Mouse (Mus musculus) ovary, adult 18-20 months (tissue): ENCODE results near the gene Phlda3.

ENCODE experiments used
- DNase-seq: peaks from one replicate; pipeline ENCODE4 v3.0.0; 2022; ENCODE audit warnings: low spot score, mixed read lengths

The Phlda3 gene

GRCm38 (mm10) chr1:135765645-135766591 lies at the start of gene Phlda3:
Gene Phlda3, plus strand, starts transcription at chr1:135766119.
- DNase-seq, result peak; percentile 58

GRCm38 (mm10) chr1:135719486-135719885 lies 46.4 kb upstream of the Phlda3 start:
- no peak for DNase-seq

GRCm38 (mm10) chr1:135719983-135720382 lies 45.9 kb upstream of the Phlda3 start, which contains the start of gene Csrp1:
Gene Csrp1, plus strand, starts transcription at chr1:135720061.
- DNase-seq, result no peak

GRCm38 (mm10) chr1:135723016-135723415 lies 42.9 kb upstream of the Phlda3 start:
- no peak for DNase-seq

- DNase-seq, result no peak
These were observed 41.8 kb upstream of the Phlda3 start for GRCm38 (mm10) chr1:135724134-135724533.

GRCm38 (mm10) chr1:135725324-135725723 lies 40.6 kb upstream of the Phlda3 start:
- no peak for DNase-seq

GRCm38 (mm10) chr1:135725936-135726335 lies 40.0 kb upstream of the Phlda3 start:
- no peak for DNase-seq

- DNase-seq, result peak; percentile 81
These were observed 37.1 kb upstream of the Phlda3 start for GRCm38 (mm10) chr1:135728631-135729366.

- no peak for DNase-seq
These were observed 36.6 kb upstream of the Phlda3 start for GRCm38 (mm10) chr1:135729367-135729713.

- no peak for DNase-seq
These were observed 36.1 kb upstream of the Phlda3 start for GRCm38 (mm10) chr1:135729821-135730220.

GRCm38 (mm10) chr1:135730296-135730695 lies 35.6 kb upstream of the Phlda3 start:
- no peak for DNase-seq

- no peak for DNase-seq
These were observed 34.5 kb upstream of the Phlda3 start for GRCm38 (mm10) chr1:135731393-135731792.

GRCm38 (mm10) chr1:135731897-135732684 lies 33.8 kb upstream of the Phlda3 start:
- DNase-seq, result no peak

- DNase-seq, result peak; percentile 48
These were observed 31.5 kb upstream of the Phlda3 start for GRCm38 (mm10) chr1:135734225-135734937.

- no peak for DNase-seq
These were observed 30.5 kb upstream of the Phlda3 start for GRCm38 (mm10) chr1:135735460-135735859.

- no peak for DNase-seq
These were observed 20.9 kb upstream of the Phlda3 start for GRCm38 (mm10) chr1:135744987-135745386.

- DNase-seq, result no peak
These were observed 19.7 kb upstream of the Phlda3 start for GRCm38 (mm10) chr1:135746248-135746647.

- DNase-seq, result peak; percentile 87
These were observed 13.1 kb upstream of the Phlda3 start for GRCm38 (mm10) chr1:135752737-135753348.

GRCm38 (mm10) chr1:135755287-135755686 lies 10.6 kb upstream of the Phlda3 start:
- no peak for DNase-seq

- DNase-seq, result no peak
These were observed 10.0 kb upstream of the Phlda3 start for GRCm38 (mm10) chr1:135755913-135756312.

- DNase-seq, result no peak
These were observed 8.6 kb upstream of the Phlda3 start for GRCm38 (mm10) chr1:135757287-135757686.
